Mouse (Mus musculus): ENCODE data around the gene Epb41. TPM values are rescaled to one million over a fixed set of nuclear protein-coding genes. Genes with fewer than 3 reads are reported as not detected.

Epb41 gene
- polyA plus RNA-seq, 1 experiment from 2014 or later, result 210 TPM

- ATAC-seq (ENCODE audit: low FRiP score) (no peak), DNase-seq (ENCODE audit: low spot score, missing footprints) (peak; percentile 77)
- WGBS, result 77% methylated on average over 5 of the region's 5 CpGs
- Histone ChIP-seq H3K9me3 (ENCODE audit: control insufficient read depth, low read length) (no peaks in the 10 kb centered on the region), H3K27ac (ENCODE audit: low read depth, low read length) (no peak overlapping the region), H3K4me1 (ENCODE audit: control insufficient read depth, insufficient read depth, low read length) (no peaks in the 10 kb centered on the region), H3K4me2 (no peak overlapping the region), H3K4me3 (ENCODE audit: low read depth, low read length) (no peak overlapping the region), H3K36me3 (ENCODE audit: control insufficient read depth, insufficient read depth, low read length) (no peaks in the 10 kb centered on the region), H3K9ac (ENCODE audit: low read length) (no peak overlapping the region), H3K27me3 (ENCODE audit: control insufficient read depth, insufficient read depth, low read length) (no peaks in the 10 kb centered on the region)
Measured at GRCm38 (mm10) chr4:132099548-132099947, 24.4 kb upstream of the Epb41 start.

- no peak overlapping the region for H3K4me2 ChIP-seq
- no peak for ATAC-seq (ENCODE audit: low FRiP score)
- WGBS, result 85% methylated on average over 7 of the region's 7 CpGs
Measured at GRCm38 (mm10) chr4:132095043-132095442, 19.9 kb upstream of the Epb41 start.

GRCm38 (mm10) chr4:132093928-132094327 is 18.8 kb upstream of the Epb41 start:
- no peaks in the 10 kb centered on the region for H3K27me3 ChIP-seq (ENCODE audit: control insufficient read depth, insufficient read depth, low read length)

More at GRCm38 (mm10) chr4:132095043-132095442, 19.9 kb upstream of the Epb41 start:
- H3K9me3 ChIP-seq (ENCODE audit: control insufficient read depth, low read length), result no peaks in the 10 kb centered on the region
- no peaks in the 10 kb centered on the region for H3K27me3 ChIP-seq (ENCODE audit: control insufficient read depth, insufficient read depth, low read length)
- no peak overlapping the region for H3K9ac ChIP-seq (ENCODE audit: low read length)
- no peaks in the 10 kb centered on the region for H3K36me3 ChIP-seq (ENCODE audit: control insufficient read depth, insufficient read depth, low read length)
- no peak overlapping the region for H3K27ac ChIP-seq (ENCODE audit: low read depth, low read length)
- peak; percentile 0 for DNase-seq (ENCODE audit: low spot score, missing footprints)
- no peaks in the 10 kb centered on the region for H3K4me1 ChIP-seq (ENCODE audit: control insufficient read depth, insufficient read depth, low read length)
- no peak overlapping the region for H3K4me3 ChIP-seq (ENCODE audit: low read depth, low read length)

GRCm38 (mm10) chr4:132093136-132093535 is 18.0 kb upstream of the Epb41 start:
- H3K36me3 ChIP-seq (ENCODE audit: control insufficient read depth, insufficient read depth, low read length), result no peaks in the 10 kb centered on the region
- H3K9ac ChIP-seq (ENCODE audit: low read length), result no peak overlapping the region
- 79% methylated on average over 6 of the region's 6 CpGs for WGBS
- H3K4me3 ChIP-seq (ENCODE audit: low read depth, low read length), result no peak overlapping the region
- H3K4me1 ChIP-seq (ENCODE audit: control insufficient read depth, insufficient read depth, low read length), result no peaks in the 10 kb centered on the region
- ATAC-seq (ENCODE audit: low FRiP score), result no peak
- no peak overlapping the region for H3K27ac ChIP-seq (ENCODE audit: low read depth, low read length)
- H3K4me2 ChIP-seq, result no peak overlapping the region
- no peaks in the 10 kb centered on the region for H3K27me3 ChIP-seq (ENCODE audit: control insufficient read depth, insufficient read depth, low read length)
- no peaks in the 10 kb centered on the region for H3K9me3 ChIP-seq (ENCODE audit: control insufficient read depth, low read length)
- DNase-seq (ENCODE audit: low spot score, missing footprints), result peak; percentile 66

More at GRCm38 (mm10) chr4:132093928-132094327, 18.8 kb upstream of the Epb41 start:
- 93% methylated on average over 5 of the region's 5 CpGs for WGBS
- Histone ChIP-seq H3K4me2 (no peak overlapping the region), H3K4me1 (ENCODE audit: control insufficient read depth, insufficient read depth, low read length) (no peaks in the 10 kb centered on the region), H3K4me3 (ENCODE audit: low read depth, low read length) (no peak overlapping the region), H3K36me3 (ENCODE audit: control insufficient read depth, insufficient read depth, low read length) (no peaks in the 10 kb centered on the region), H3K9ac (ENCODE audit: low read length) (no peak overlapping the region), H3K9me3 (ENCODE audit: control insufficient read depth, low read length) (no peaks in the 10 kb centered on the region), H3K27ac (ENCODE audit: low read depth, low read length) (no peak overlapping the region)
- ATAC-seq (ENCODE audit: low FRiP score), result no peak
- no peak for DNase-seq (ENCODE audit: low spot score, missing footprints)

- Histone ChIP-seq H3K36me3 (ENCODE audit: control insufficient read depth, insufficient read depth, low read length) (no peaks in the 10 kb centered on the region), H3K27me3 (ENCODE audit: control insufficient read depth, insufficient read depth, low read length) (no peaks in the 10 kb centered on the region), H3K4me1 (ENCODE audit: control insufficient read depth, insufficient read depth, low read length) (peaks cover 5% of the 10 kb centered on the region), H3K9ac (ENCODE audit: low read length) (no peak overlapping the region), H3K4me3 (ENCODE audit: low read depth, low read length) (no peak overlapping the region), H3K27ac (ENCODE audit: low read depth, low read length) (no peak overlapping the region), H3K9me3 (ENCODE audit: control insufficient read depth, low read length) (no peaks in the 10 kb centered on the region), H3K4me2 (no peak overlapping the region)
- 26% methylated on average over 7 of the region's 7 CpGs for WGBS
- ATAC-seq (ENCODE audit: low FRiP score) (no peak), DNase-seq (ENCODE audit: low spot score, missing footprints) (peak; percentile 95)
Measured at GRCm38 (mm10) chr4:132088921-132089320, 13.8 kb upstream of the Epb41 start.

GRCm38 (mm10) chr4:132085114-132085513 is 10.0 kb upstream of the Epb41 start:
- DNase-seq (ENCODE audit: low spot score, missing footprints) (no peak), ATAC-seq (ENCODE audit: low FRiP score) (no peak)
- H3K27ac ChIP-seq (ENCODE audit: low read depth, low read length), result no peak overlapping the region
- 83% methylated on average over 7 of the region's 7 CpGs for WGBS
- H3K9ac ChIP-seq (ENCODE audit: low read length), result no peak overlapping the region
- H3K36me3 ChIP-seq (ENCODE audit: control insufficient read depth, insufficient read depth, low read length), result no peaks in the 10 kb centered on the region
- no peaks in the 10 kb centered on the region for H3K9me3 ChIP-seq (ENCODE audit: control insufficient read depth, low read length)
- peaks cover 6% of the 10 kb centered on the region for H3K4me1 ChIP-seq (ENCODE audit: control insufficient read depth, insufficient read depth, low read length)
- H3K4me2 ChIP-seq, result no peak overlapping the region
- H3K4me3 ChIP-seq (ENCODE audit: low read depth, low read length), result no peak overlapping the region
- no peaks in the 10 kb centered on the region for H3K27me3 ChIP-seq (ENCODE audit: control insufficient read depth, insufficient read depth, low read length)

GRCm38 (mm10) chr4:132080492-132080983 is 5.4 kb upstream of the Epb41 start:
- no peak for ATAC-seq (ENCODE audit: low FRiP score)

GRCm38 (mm10) chr4:132079555-132080275 is 4.6 kb upstream of the Epb41 start:
- H3K27ac ChIP-seq (ENCODE audit: low read depth, low read length), result no peak overlapping the region
- no peak overlapping the region for H3K4me3 ChIP-seq (ENCODE audit: low read depth, low read length)
- H3K36me3 ChIP-seq (ENCODE audit: control insufficient read depth, insufficient read depth, low read length), result no peaks in the 10 kb centered on the region
- no peak for ATAC-seq (ENCODE audit: low FRiP score)
- peak; percentile 97 for DNase-seq (ENCODE audit: low spot score, missing footprints)
- no peaks in the 10 kb centered on the region for H3K9me3 ChIP-seq (ENCODE audit: control insufficient read depth, low read length)
- no peak overlapping the region for H3K9ac ChIP-seq (ENCODE audit: low read length)
- H3K27me3 ChIP-seq (ENCODE audit: control insufficient read depth, insufficient read depth, low read length), result peaks cover 8% of the 10 kb centered on the region; the same call in 1 of the 2 replicates
- peaks cover 18% of the 10 kb centered on the region for H3K4me1 ChIP-seq (ENCODE audit: control insufficient read depth, insufficient read depth, low read length)
- H3K4me2 ChIP-seq, result no peak overlapping the region
- 15% methylated on average over 19 of the region's 19 CpGs for WGBS

More at GRCm38 (mm10) chr4:132080492-132080983, 5.4 kb upstream of the Epb41 start:
- no peaks in the 10 kb centered on the region for H3K36me3 ChIP-seq (ENCODE audit: control insufficient read depth, insufficient read depth, low read length)
- H3K4me3 ChIP-seq (ENCODE audit: low read depth, low read length), result no peak overlapping the region
- 71% methylated on average over 4 of the region's 4 CpGs for WGBS
- peaks cover 14% of the 10 kb centered on the region for H3K4me1 ChIP-seq (ENCODE audit: control insufficient read depth, insufficient read depth, low read length)
- DNase-seq (ENCODE audit: low spot score, missing footprints), result no peak
- no peaks in the 10 kb centered on the region for H3K9me3 ChIP-seq (ENCODE audit: control insufficient read depth, low read length)
- H3K4me2 ChIP-seq, result no peak overlapping the region
- no peak overlapping the region for H3K9ac ChIP-seq (ENCODE audit: low read length)
- no peak overlapping the region for H3K27ac ChIP-seq (ENCODE audit: low read depth, low read length)
- H3K27me3 ChIP-seq (ENCODE audit: control insufficient read depth, insufficient read depth, low read length), result peaks cover 4% of the 10 kb centered on the region; the same call in 1 of the 2 replicates

GRCm38 (mm10) chr4:132078296-132078714 is 3.2 kb upstream of the Epb41 start:
- Histone ChIP-seq H3K9me3 (ENCODE audit: control insufficient read depth, low read length) (no peaks in the 10 kb centered on the region), H3K27me3 (ENCODE audit: control insufficient read depth, insufficient read depth, low read length) (peaks cover 12% of the 10 kb centered on the region), H3K9ac (ENCODE audit: low read length) (no peak overlapping the region), H3K36me3 (ENCODE audit: control insufficient read depth, insufficient read depth, low read length) (no peaks in the 10 kb centered on the region), H3K4me2 (no peak overlapping the region), H3K4me3 (ENCODE audit: low read depth, low read length) (no peak overlapping the region), H3K27ac (ENCODE audit: low read depth, low read length) (no peak overlapping the region), H3K4me1 (ENCODE audit: control insufficient read depth, insufficient read depth, low read length) (peaks cover 16% of the 10 kb centered on the region)
- DNase-seq (ENCODE audit: low spot score, missing footprints) (no peak), ATAC-seq (ENCODE audit: low FRiP score) (no peak)
- WGBS, result 63% methylated on average over 7 of the region's 7 CpGs

All from midbrain, embryonic 11.5 days (tissue).